Mouse (Mus musculus) hindbrain, embryonic 14.5 days (tissue): ENCODE measurements at regions not wholly inside any gene's neighbourhood (a gene's known extent, or its start where the extent isn't known, plus 50 kb on each side); places are given as distances from the start of the nearest gene placed in this dataset.
A peak's percentile ranks its signal among the peaks of the same experiment; 100 is the strongest.

ENCODE experiments used
- ATAC-seq: fragments of 200-750 bp; cut with Nextera tagmentation; 2 replicates; pipeline ENCODE4 v1.8.0; 2017; ENCODE audit warnings: moderate number of reproducible peaks, mild to moderate bottlenecking, moderate TSS enrichment, moderate library complexity; ENCODE audit not compliant: low FRiP score
- DNase-seq: peaks from one replicate; pipeline ENCODE4 v3.0.0-alpha.2; 2015; ENCODE audit warnings: low spot score
- H3K27ac ChIP-seq: fragments of 300-500 bp; sonication (generic); 2 replicates; pipeline ENCODE4 v1.5.1; 2014; ENCODE audit warnings: mild to moderate bottlenecking, moderate library complexity
- H3K27me3 ChIP-seq: fragments of 300-500 bp; sonication (generic); 2 replicates; pipeline ENCODE4 v1.6.1; 2014; ENCODE audit warnings: mild to moderate bottlenecking, low read length, mixed read lengths; ENCODE audit not compliant: control insufficient read depth, insufficient read depth
- H3K36me3 ChIP-seq: fragments of 300-500 bp; sonication (generic); replicated peaks from 2 replicates; pipeline ENCODE4 v1.6.1; 2014; ENCODE audit not compliant: control insufficient read depth, insufficient read depth
- H3K4me1 ChIP-seq: fragments of 300-500 bp; sonication (generic); replicated peaks from 2 replicates; pipeline ENCODE4 v1.6.1; 2014; ENCODE audit warnings: antibody characterized with exemption, low read length, mixed read lengths; ENCODE audit not compliant: control insufficient read depth, insufficient read depth
- H3K4me2 ChIP-seq: fragments of 300-500 bp; sonication (generic); replicated peaks from 2 replicates; pipeline ENCODE4 v1.6.1; 2014; ENCODE audit warnings: mild to moderate bottlenecking, moderate library complexity
- H3K4me3 ChIP-seq: fragments of 300-500 bp; sonication (generic); replicated peaks from 2 replicates; pipeline ENCODE4 v1.5.1; 2014; ENCODE audit warnings: mild to moderate bottlenecking, low read length
- H3K9ac ChIP-seq: fragments of 300-500 bp; sonication (generic); 2 replicates; pipeline ENCODE4 v1.6.1; 2014
- H3K9me3 ChIP-seq: fragments of 300-500 bp; sonication (generic); 2 replicates; pipeline ENCODE4 v1.6.1; 2016; ENCODE audit warnings: low read length; ENCODE audit not compliant: control insufficient read depth
- WGBS: fragments of 180-500 bp; shearing (Covaris S2); extraction: QIAGEN DNeasy Blood & Tissue Kit; methylation state at CpG from one replicate; pipeline ENCODE4 v1.1.7; 2014; 5-methylcytosine and 5-hydroxymethylcytosine counted together

GRCm38 (mm10) chr13:114685368-114685767 lies 132.7 kb upstream of the Mocs2 start:
- H3K36me3 ChIP-seq, result no peaks in the 10 kb centered on the region
- H3K27me3 ChIP-seq, result no peaks in the 10 kb centered on the region
- no peaks in the 10 kb centered on the region for H3K9me3 ChIP-seq
- H3K4me3 ChIP-seq, result no peak overlapping the region
- ATAC-seq, result no peak
- no peak for DNase-seq
- no peak overlapping the region for H3K9ac ChIP-seq
- no peak overlapping the region for H3K27ac ChIP-seq
- no peaks in the 10 kb centered on the region for H3K4me1 ChIP-seq
- whole genome bisulfite sequencing, result 75% methylated on average over 4 of the region's 4 CpGs
- H3K4me2 ChIP-seq, result no peak overlapping the region

- no peaks in the 10 kb centered on the region for H3K9me3 ChIP-seq
- DNase-seq (no peak), ATAC-seq (no peak)
- no peak overlapping the region for H3K4me3 ChIP-seq
- 66% methylated on average over 2 of the region's 2 CpGs for WGBS
- no peak overlapping the region for H3K27ac ChIP-seq
- no peak overlapping the region for H3K4me2 ChIP-seq
- no peak overlapping the region for H3K9ac ChIP-seq
- no peaks in the 10 kb centered on the region for H3K36me3 ChIP-seq
- no peaks in the 10 kb centered on the region for H3K4me1 ChIP-seq
- no peaks in the 10 kb centered on the region for H3K27me3 ChIP-seq
Observed at GRCm38 (mm10) chr13:114712601-114713000, 105.4 kb upstream of the Mocs2 start.

- Histone ChIP-seq H3K4me1 (no peaks in the 10 kb centered on the region), H3K9me3 (no peaks in the 10 kb centered on the region), H3K36me3 (no peaks in the 10 kb centered on the region), H3K4me3 (no peak overlapping the region), H3K4me2 (no peak overlapping the region), H3K27me3 (no peaks in the 10 kb centered on the region), H3K27ac (no peak overlapping the region), H3K9ac (no peak overlapping the region)
- DNase-seq (no peak), ATAC-seq (no peak)
- 66% methylated on average over 4 of the region's 4 CpGs for WGBS
Observed at GRCm38 (mm10) chr13:114719771-114720170, 98.3 kb upstream of the Mocs2 start.

GRCm38 (mm10) chr13:114726828-114727227 lies 91.2 kb upstream of the Mocs2 start:
- DNase-seq (no peak), ATAC-seq (no peak)
- Histone ChIP-seq H3K4me3 (no peak overlapping the region), H3K9ac (no peak overlapping the region), H3K27ac (no peak overlapping the region), H3K9me3 (no peaks in the 10 kb centered on the region), H3K27me3 (no peaks in the 10 kb centered on the region), H3K36me3 (no peaks in the 10 kb centered on the region), H3K4me1 (no peaks in the 10 kb centered on the region), H3K4me2 (no peak overlapping the region)
- WGBS, result 88% methylated on average over 4 of the region's 4 CpGs

GRCm38 (mm10) chr13:114735066-114735465 lies 83.0 kb upstream of the Mocs2 start:
- no peak for ATAC-seq
- 89% methylated on average over 7 of the region's 7 CpGs for WGBS

GRCm38 (mm10) chr13:114736066-114736465 lies 82.0 kb upstream of the Mocs2 start:
- DNase-seq, result no peak
- Histone ChIP-seq H3K27ac (no peak overlapping the region), H3K9me3 (no peaks in the 10 kb centered on the region), H3K4me3 (no peak overlapping the region), H3K4me2 (no peak overlapping the region), H3K27me3 (no peaks in the 10 kb centered on the region), H3K36me3 (no peaks in the 10 kb centered on the region), H3K4me1 (no peaks in the 10 kb centered on the region), H3K9ac (no peak overlapping the region)
- 96% methylated on average over 4 of the region's 4 CpGs for WGBS
- ATAC-seq, result no peak

More at GRCm38 (mm10) chr13:114735066-114735465, 83.0 kb upstream of the Mocs2 start:
- no peak overlapping the region for H3K4me2 ChIP-seq
- no peaks in the 10 kb centered on the region for H3K36me3 ChIP-seq
- H3K27ac ChIP-seq, result no peak overlapping the region
- no peak for DNase-seq
- no peak overlapping the region for H3K9ac ChIP-seq
- no peaks in the 10 kb centered on the region for H3K9me3 ChIP-seq
- H3K27me3 ChIP-seq, result no peaks in the 10 kb centered on the region
- H3K4me3 ChIP-seq, result no peak overlapping the region
- H3K4me1 ChIP-seq, result no peaks in the 10 kb centered on the region

GRCm38 (mm10) chr13:114742534-114742933 lies 75.5 kb upstream of the Mocs2 start:
- no peak overlapping the region for H3K9ac ChIP-seq
- H3K4me2 ChIP-seq, result no peak overlapping the region
- H3K4me1 ChIP-seq, result no peaks in the 10 kb centered on the region
- no peaks in the 10 kb centered on the region for H3K9me3 ChIP-seq
- WGBS, result 69% methylated on average over 3 of the region's 3 CpGs
- H3K27me3 ChIP-seq, result no peaks in the 10 kb centered on the region
- ATAC-seq (no peak), DNase-seq (no peak)
- H3K27ac ChIP-seq, result no peak overlapping the region
- H3K36me3 ChIP-seq, result no peaks in the 10 kb centered on the region
- no peak overlapping the region for H3K4me3 ChIP-seq

GRCm38 (mm10) chr13:114745814-114746213 lies 72.2 kb upstream of the Mocs2 start:
- H3K27ac ChIP-seq, result no peak overlapping the region
- no peak for ATAC-seq
- no peaks in the 10 kb centered on the region for H3K36me3 ChIP-seq
- H3K4me2 ChIP-seq, result no peak overlapping the region
- DNase-seq, result no peak
- WGBS, result 97% methylated on average over 2 of the region's 2 CpGs
- H3K27me3 ChIP-seq, result no peaks in the 10 kb centered on the region
- no peak overlapping the region for H3K4me3 ChIP-seq
- no peaks in the 10 kb centered on the region for H3K4me1 ChIP-seq
- no peak overlapping the region for H3K9ac ChIP-seq
- H3K9me3 ChIP-seq, result no peaks in the 10 kb centered on the region

- no peaks in the 10 kb centered on the region for H3K9me3 ChIP-seq
- no peaks in the 10 kb centered on the region for H3K4me1 ChIP-seq
- DNase-seq (peak; percentile 45), ATAC-seq (0 out of 2 replicates have a peak, but pooled peaks have one; percentile 40)
- H3K9ac ChIP-seq, result no peak overlapping the region
- H3K27me3 ChIP-seq, result no peaks in the 10 kb centered on the region
- H3K4me2 ChIP-seq, result no peak overlapping the region
- no peak overlapping the region for H3K27ac ChIP-seq
- no peak overlapping the region for H3K4me3 ChIP-seq
- H3K36me3 ChIP-seq, result no peaks in the 10 kb centered on the region
Observed at GRCm38 (mm10) chr13:114757459-114757858, 60.6 kb upstream of the Mocs2 start.

GRCm38 (mm10) chr13:114759886-114760285 lies 58.1 kb upstream of the Mocs2 start:
- DNase-seq (no peak), ATAC-seq (no peak)
- H3K27me3 ChIP-seq, result no peaks in the 10 kb centered on the region
- no peaks in the 10 kb centered on the region for H3K36me3 ChIP-seq
- no peaks in the 10 kb centered on the region for H3K9me3 ChIP-seq
- no peak overlapping the region for H3K4me3 ChIP-seq
- no peak overlapping the region for H3K9ac ChIP-seq
- H3K27ac ChIP-seq, result no peak overlapping the region
- 88% methylated on average over 1 of the region's 1 CpGs for WGBS
- no peaks in the 10 kb centered on the region for H3K4me1 ChIP-seq
- no peak overlapping the region for H3K4me2 ChIP-seq
